Mouse (Mus musculus): Measurements from ENCODE around the gene Sirt1. TPM values are rescaled to one million over a fixed set of nuclear protein-coding genes. Genes with fewer than 3 reads are reported as not detected.
"Not testable (repeated sequence)": the region's sequence is repeated elsewhere in the genome, so short reads cannot be mapped to it uniquely, and the experiment has no call there.

Sirt1 gene
- 10 to 100 TPM in 1 of 2 experiments, 1 to 10 TPM in 1; 9.3 to 14.1 TPM for total RNA-seq (2021)
- long read RNA-seq, experiment 1, partial matches to known transcripts: 0 of 5 reads
- long read RNA-seq, experiment 1, other reads (novel, unspliced or antisense): 3 of 5 reads
- long read RNA-seq, experiment 2, partial matches to known transcripts: 0 of 3 reads
- long read RNA-seq, experiment 2, other reads (novel, unspliced or antisense): 0 of 3 reads

GRCm38 (mm10) chr10:63381498-63382280 is at the start of gene Sirt1:
Gene Sirt1, minus strand, starts transcription at chr10:63381704.
- no peak for DNase-seq (ENCODE audit: low spot score in 2 of 2)

- DNase-seq (ENCODE audit: low spot score in 2 of 2): peak; percentile 68 to 79
These were observed 48.3 kb upstream of the Sirt1 start, which contains the start of gene Ctnna3 for GRCm38 (mm10) chr10:63429785-63430305. Gene Ctnna3, plus strand, starts transcription at chr10:63430098.

GRCm38 (mm10) chr10:63429380-63429779 is 47.9 kb upstream of the Sirt1 start:
- peak; percentile 98 to 100 for DNase-seq (ENCODE audit: low spot score in 2 of 2)

- no peak for DNase-seq (ENCODE audit: low spot score in 2 of 2)
These were observed 47.5 kb upstream of the Sirt1 start for GRCm38 (mm10) chr10:63429023-63429340.

- peak in 1 of 2 experiments; percentile 18 for DNase-seq (ENCODE audit: low spot score in 2 of 2)
These were observed 46.9 kb upstream of the Sirt1 start for GRCm38 (mm10) chr10:63428243-63429022.

GRCm38 (mm10) chr10:63427146-63427545 is 45.6 kb upstream of the Sirt1 start:
- DNase-seq (ENCODE audit: low spot score in 2 of 2): no peak

GRCm38 (mm10) chr10:63424475-63424814 is 42.9 kb upstream of the Sirt1 start:
- DNase-seq (ENCODE audit: low spot score in 2 of 2): no peak

GRCm38 (mm10) chr10:63423591-63424474 is 42.3 kb upstream of the Sirt1 start:
- DNase-seq (ENCODE audit: low spot score in 2 of 2): no peak

GRCm38 (mm10) chr10:63422736-63422992 is 41.2 kb upstream of the Sirt1 start:
- no peak for DNase-seq (ENCODE audit: low spot score in 2 of 2)

- no peak for DNase-seq (ENCODE audit: low spot score in 2 of 2)
These were observed 40.5 kb upstream of the Sirt1 start, which contains the start of gene Gm7075 for GRCm38 (mm10) chr10:63421739-63422735. Gene Gm7075, minus strand, starts transcription at chr10:63421789.

GRCm38 (mm10) chr10:63417061-63417460 is 35.6 kb upstream of the Sirt1 start:
- DNase-seq (ENCODE audit: low spot score in 2 of 2): no peak

GRCm38 (mm10) chr10:63415850-63416249 is 34.3 kb upstream of the Sirt1 start:
- DNase-seq (ENCODE audit: low spot score in 2 of 2): no peak

- no peak for DNase-seq (ENCODE audit: low spot score in 2 of 2)
These were observed 33.8 kb upstream of the Sirt1 start for GRCm38 (mm10) chr10:63415287-63415686.

GRCm38 (mm10) chr10:63412756-63413155 is 31.3 kb upstream of the Sirt1 start:
- DNase-seq (ENCODE audit: low spot score in 2 of 2): no peak

GRCm38 (mm10) chr10:63411674-63412073 is 30.2 kb upstream of the Sirt1 start:
- not testable (repeated sequence) for DNase-seq (ENCODE audit: low spot score in 2 of 2)

GRCm38 (mm10) chr10:63410162-63410956 is 28.9 kb upstream of the Sirt1 start:
- DNase-seq (ENCODE audit: low spot score in 2 of 2): no peak

- DNase-seq (ENCODE audit: low spot score in 2 of 2): no peak
These were observed 22.1 kb upstream of the Sirt1 start for GRCm38 (mm10) chr10:63403636-63404035.

- DNase-seq (ENCODE audit: low spot score in 2 of 2): no peak
These were observed 21.4 kb upstream of the Sirt1 start for GRCm38 (mm10) chr10:63402731-63403504.

Data from gastrocnemius, postnatal 4 days (tissue).